Mouse (Mus musculus) limb, embryonic 14.5 days (tissue): ENCODE measurements around the gene Rnf181. TPM values are rescaled to one million over a fixed set of nuclear protein-coding genes. Genes with fewer than 3 reads are reported as not detected.

Experiments
- ATAC-seq: fragments of 200-750 bp; cut with Nextera tagmentation; 2 replicates; pipeline ENCODE4 v1.8.0; 2017; ENCODE audit warnings: low read depth, moderate number of reproducible peaks, moderate TSS enrichment; ENCODE audit not compliant: low FRiP score
- DNase-seq: peaks from one replicate; pipeline ENCODE4 v3.0.0-alpha.2; 2015; ENCODE audit warnings: low spot score
- H3K27ac ChIP-seq: fragments of 300-500 bp; sonication (generic); replicated peaks from 2 replicates; pipeline ENCODE4 v1.5.1; 2014; ENCODE audit warnings: low read depth, mild to moderate bottlenecking, low read length, moderate library complexity, mixed read lengths
- H3K27me3 ChIP-seq: fragments of 300-500 bp; sonication (generic); 2 replicates; pipeline ENCODE4 v1.6.1; 2014; ENCODE audit warnings: low read length, mixed read lengths; ENCODE audit not compliant: control insufficient read depth, insufficient read depth
- H3K36me3 ChIP-seq: fragments of 300-500 bp; sonication (generic); 2 replicates; pipeline ENCODE4 v1.6.1; 2014; ENCODE audit warnings: mild to moderate bottlenecking, low read length, moderate library complexity, mixed read lengths; ENCODE audit not compliant: control insufficient read depth, insufficient read depth
- H3K4me1 ChIP-seq: fragments of 300-500 bp; sonication (generic); 2 replicates; pipeline ENCODE4 v1.6.1; 2014; ENCODE audit warnings: antibody characterized with exemption, low read length, mixed read lengths; ENCODE audit not compliant: control insufficient read depth, insufficient read depth
- H3K4me2 ChIP-seq: fragments of 300-500 bp; sonication (generic); replicated peaks from 2 replicates; pipeline ENCODE4 v1.6.1; 2014; ENCODE audit warnings: low read depth, mild to moderate bottlenecking, low read length, moderate library complexity; ENCODE audit not compliant: severe bottlenecking
- H3K4me3 ChIP-seq: fragments of 300-500 bp; sonication (generic); replicated peaks from 2 replicates; pipeline ENCODE4 v1.5.1; 2014; ENCODE audit warnings: low read length
- H3K9ac ChIP-seq: fragments of 300-500 bp; sonication (generic); 2 replicates; pipeline ENCODE4 v1.6.1; 2014; ENCODE audit warnings: mild to moderate bottlenecking, low read depth, low read length, moderate library complexity; ENCODE audit not compliant: severe bottlenecking
- H3K9me3 ChIP-seq: fragments of 300-500 bp; sonication (generic); 2 replicates; pipeline ENCODE4 v1.6.1; 2016; ENCODE audit warnings: low read length; ENCODE audit not compliant: control insufficient read depth
- POLR2A ChIP-seq: fragments of 200-500 bp; IDR thresholded peaks from 2 replicates; pipeline ENCODE4 v1.8.0; 2012; ENCODE audit warnings: inconsistent platforms, mild to moderate bottlenecking, moderate library complexity, borderline replicate concordance; ENCODE audit not compliant: insufficient read depth, insufficient read length; ENCODE audit errors: extremely low read depth
- WGBS: fragments of 180-500 bp; shearing (Covaris S2); extraction: QIAGEN DNeasy Blood & Tissue Kit; methylation state at CpG from one replicate; pipeline ENCODE4 v1.1.7; 2014; 5-methylcytosine and 5-hydroxymethylcytosine counted together
- polyA plus RNA-seq, 2 experiments: library from polyadenylated mRNA; depleted of rRNA in 1 of 2; stranded (reverse) in 1 of 2; unstranded in 1 of 2; fragments of >200 nt; fragmentation: Nextera tagmentation in 1 of 2; extraction: Ambion mirVana in 1 of 2; gene quantifications; 2 replicates each; pipeline versions ENCODE4 v1.2.1 to v1.2.3; 2012 to 2014

Rnf181 gene
- polyA plus RNA-seq, 2 experiments, result 65.7 to 84.4 TPM

- ATAC-seq (no peak), DNase-seq (no peak)
- WGBS, result 95% methylated on average over 7 of the region's 7 CpGs
- Histone ChIP-seq H3K36me3 (peaks cover 27% of the 10 kb centered on the region), H3K4me3 (no peak overlapping the region), H3K9me3 (no peaks in the 10 kb centered on the region), H3K4me2 (no peak overlapping the region), H3K9ac (no peak overlapping the region), H3K27ac (no peak overlapping the region), H3K27me3 (no peaks in the 10 kb centered on the region), H3K4me1 (peaks cover 13% of the 10 kb centered on the region)
- no peak for TF ChIP-seq POLR2A
Measured at GRCm38 (mm10) chr6:72383952-72384351, 17.2 kb upstream of the Rnf181 start.

- Histone ChIP-seq H3K9me3 (no peaks in the 10 kb centered on the region), H3K4me2 (no peak overlapping the region), H3K27ac (no peak overlapping the region), H3K36me3 (peaks cover 27% of the 10 kb centered on the region), H3K4me3 (no peak overlapping the region), H3K9ac (no peak overlapping the region), H3K4me1 (peaks cover 7% of the 10 kb centered on the region), H3K27me3 (no peaks in the 10 kb centered on the region)
- no peak for TF ChIP-seq POLR2A
- WGBS, result 84% methylated on average over 6 of the region's 6 CpGs
- ATAC-seq, result no peak
- no peak for DNase-seq
Measured at GRCm38 (mm10) chr6:72383142-72383820, 16.5 kb upstream of the Rnf181 start.

- no peak for DNase-seq
- 70% methylated on average over 6 of the region's 6 CpGs for WGBS
- no peak for TF ChIP-seq POLR2A
Measured at GRCm38 (mm10) chr6:72382494-72382893, 15.7 kb upstream of the Rnf181 start.

GRCm38 (mm10) chr6:72380131-72380770, 13.5 kb upstream of the Rnf181 start, which contains the start of gene Vamp5:
Gene Vamp5 (minus strand): TSS chr6:72380468.
- ATAC-seq, result peak; percentile 78
- TF ChIP-seq POLR2A, result no peak
- H3K27me3 ChIP-seq, result no peaks in the 10 kb centered on the region
- 1% methylated on average over 48 of the region's 49 CpGs for WGBS
- peak within 1 kb of the TSS; percentile 66 for H3K9ac ChIP-seq
- peak within 1 kb of the TSS; percentile 49 for H3K4me3 ChIP-seq
- peak; percentile 40 for DNase-seq
- peaks cover 11% of the 10 kb centered on the region for H3K36me3 ChIP-seq
- H3K9me3 ChIP-seq, result no peaks in the 10 kb centered on the region
- H3K27ac ChIP-seq, result no peak within 1 kb of the TSS
- H3K4me1 ChIP-seq, result no peaks in the 10 kb centered on the region
- peak within 1 kb of the TSS; percentile 75 for H3K4me2 ChIP-seq

More at GRCm38 (mm10) chr6:72382494-72382893, 15.7 kb upstream of the Rnf181 start:
- Histone ChIP-seq H3K4me3 (no peak overlapping the region), H3K9me3 (no peaks in the 10 kb centered on the region), H3K9ac (no peak overlapping the region), H3K27ac (no peak overlapping the region), H3K27me3 (no peaks in the 10 kb centered on the region), H3K4me2 (no peak overlapping the region), H3K36me3 (peaks cover 27% of the 10 kb centered on the region), H3K4me1 (0 out of 2 replicates have a peak, but pooled peaks cover 1% of the 10 kb centered on the region)
- ATAC-seq, result no peak

- Histone ChIP-seq H3K36me3 (peaks cover 4% of the 10 kb centered on the region; the same call in 1 of the 2 replicates), H3K9ac (peak overlapping the region; percentile 66; the same call in 1 of the 2 replicates), H3K4me3 (peak overlapping the region; percentile 49), H3K27me3 (no peaks in the 10 kb centered on the region), H3K4me1 (no peaks in the 10 kb centered on the region), H3K4me2 (peak overlapping the region; percentile 75), H3K9me3 (no peaks in the 10 kb centered on the region), H3K27ac (no peak overlapping the region)
- no peak for TF ChIP-seq POLR2A
- WGBS, result 35% methylated on average over 7 of the region's 7 CpGs
- ATAC-seq, result peak; percentile 1; the same call in 1 of the 2 replicates
- DNase-seq, result no peak
Measured at GRCm38 (mm10) chr6:72379377-72380130, 12.8 kb upstream of the Rnf181 start.
